Mouse (Mus musculus): ENCODE results near the gene Pcsk1n. TPM values are rescaled to one million over a fixed set of nuclear protein-coding genes. Genes with fewer than 3 reads are reported as not detected.

The Pcsk1n gene
- total RNA-seq, 2 experiments from 2014 or later: not detected

- TF ChIP-seq CTCF (IDR thresholded peaks at IDR 0.05): no peak
- Histone ChIP-seq H3K27ac (no peak overlapping the region), H3K4me3 (no peak overlapping the region)
- intact Hi-C loops (cut with DNase I): no loop called here
- DNase-seq: no peak
Measured at GRCm38 (mm10) chrX:7958868-7959267, 39.2 kb downstream of the Pcsk1n start.

GRCm38 (mm10) chrX:7963829-7964626 is 44.4 kb downstream of the Pcsk1n start:
- intact Hi-C loops (cut with DNase I): no loop called here
- no peak for TF ChIP-seq CTCF (IDR thresholded peaks at IDR 0.05)
- no peak overlapping the region for H3K27ac ChIP-seq
- no peak for DNase-seq
- H3K4me3 ChIP-seq: no peak overlapping the region

- TF ChIP-seq CTCF (IDR thresholded peaks at IDR 0.05): no peak
- intact Hi-C loops (cut with DNase I): no loop called here
- DNase-seq: no peak
- H3K27ac ChIP-seq: no peak overlapping the region
- H3K4me3 ChIP-seq: no peak overlapping the region
Measured at GRCm38 (mm10) chrX:7966161-7966560, 46.5 kb downstream of the Pcsk1n start.

GRCm38 (mm10) chrX:7967596-7968201 is 48.1 kb downstream of the Pcsk1n start:
- no peak for TF ChIP-seq CTCF (IDR thresholded peaks at IDR 0.05)
- no peak overlapping the region for H3K27ac ChIP-seq
- intact Hi-C loops (cut with DNase I): no loop called here
- no peak overlapping the region for H3K4me3 ChIP-seq
- DNase-seq: no peak

- intact Hi-C loops (cut with DNase I): no loop called here
- TF ChIP-seq CTCF (IDR thresholded peaks at IDR 0.05): no peak
Measured at GRCm38 (mm10) chrX:7968226-7968625, 48.6 kb downstream of the Pcsk1n start.

GRCm38 (mm10) chrX:7968899-7969298 is 49.3 kb downstream of the Pcsk1n start:
- no peak overlapping the region for H3K27ac ChIP-seq
- H3K4me3 ChIP-seq: no peak overlapping the region
- intact Hi-C loops (cut with DNase I): no loop called here
- no peak for TF ChIP-seq CTCF (IDR thresholded peaks at IDR 0.05)
- DNase-seq: no peak

More at GRCm38 (mm10) chrX:7968226-7968625, 48.6 kb downstream of the Pcsk1n start:
- no peak for DNase-seq
- Histone ChIP-seq H3K4me3 (no peak overlapping the region), H3K27ac (no peak overlapping the region)

- intact Hi-C loops (cut with DNase I): no loop called here
- no peak for DNase-seq
- Histone ChIP-seq H3K27ac (no peak overlapping the region), H3K4me3 (no peak overlapping the region)
- no peak for TF ChIP-seq CTCF (IDR thresholded peaks at IDR 0.05)
Measured at GRCm38 (mm10) chrX:7971292-7971691, 51.7 kb downstream of the Pcsk1n start.

Other genes starting within 250 kb of the Pcsk1n start
- gene Plp2, start 248.4 kb upstream of the Pcsk1n start, total RNA-seq (2021): 10 to 100 TPM; 23.8 to 42.7 TPM
- gene Magix, start 238.6 kb upstream of the Pcsk1n start, total RNA-seq (2021): 10 to 100 TPM; 21.0 to 31.0 TPM
- gene Gpkow, start 222.7 kb upstream of the Pcsk1n start, total RNA-seq (2021): 10 to 100 TPM; 12.5 to 15.3 TPM
- gene Wdr45, start 205.5 kb upstream of the Pcsk1n start, total RNA-seq (2021): 10 to 100 TPM; 31.1 to 37.6 TPM
- gene Gm45208, start 197.6 kb upstream of the Pcsk1n start, total RNA-seq (2021): not detected
- 1 to 10 TPM; 3.3 to 6.7 TPM for gene Praf2, start 191.4 kb upstream of the Pcsk1n start, total RNA-seq (2021)
- gene Ccdc120, start 168.9 kb upstream of the Pcsk1n start, total RNA-seq (2021): under 1 TPM; 0.28 to 0.75 TPM
- gene Tfe3, start 157.3 kb upstream of the Pcsk1n start, total RNA-seq (2021): 10 to 100 TPM; 10.9 to 11.1 TPM
- gene Gripap1, start 130.1 kb upstream of the Pcsk1n start, total RNA-seq (2021): 10 to 100 TPM; 16.7 to 22.8 TPM
- under 1 TPM; 0.15 to 0.22 TPM for gene Kcnd1, start 97.5 kb upstream of the Pcsk1n start, total RNA-seq (2021)
- 10 to 100 TPM; 15.6 to 19.1 TPM for gene Otud5, start 78.5 kb upstream of the Pcsk1n start, total RNA-seq (2021)
- 1 to 10 TPM; 1.9 to 2.0 TPM for gene Pim2, start 41.6 kb upstream of the Pcsk1n start, total RNA-seq (2021)
- gene Slc35a2, start 35.8 kb upstream of the Pcsk1n start, total RNA-seq (2021): 10 to 100 TPM in 1 of 2 experiments, 1 to 10 TPM in 1; 8.8 to 10.9 TPM
- 10 to 100 TPM; 21.7 to 22.4 TPM for gene Pqbp1, start 20.6 kb upstream of the Pcsk1n start, total RNA-seq (2021)
- gene Timm17b, start 20.5 kb upstream of the Pcsk1n start, total RNA-seq (2021): 10 to 100 TPM; 41.4 to 45.5 TPM
- gene Gm10491, start 12.0 kb upstream of the Pcsk1n start, total RNA-seq (2021): not detected
- not detected for gene Gm10490, start 10.3 kb upstream of the Pcsk1n start, total RNA-seq (2021)
- not detected for gene Eras, start 8.8 kb downstream of the Pcsk1n start, total RNA-seq (2021)
- 1 to 10 TPM; 4.0 to 4.4 TPM for gene Hdac6, start 28.1 kb downstream of the Pcsk1n start, total RNA-seq (2021)
- not detected for gene Gata1, start 58.2 kb downstream of the Pcsk1n start, total RNA-seq (2021)
- not detected for gene Glod5, start 98.7 kb downstream of the Pcsk1n start, total RNA-seq (2021)
- 1 to 10 TPM; 4.3 to 5.0 TPM for gene Suv39h1, start 154.9 kb downstream of the Pcsk1n start, total RNA-seq (2021)
- under 1 TPM; 0.36 to 0.70 TPM for gene Was, start 170.7 kb downstream of the Pcsk1n start, total RNA-seq (2021)
- 1 to 10 TPM; 9.1 to 9.4 TPM for gene Wdr13, start 213.1 kb downstream of the Pcsk1n start, total RNA-seq (2021)
- gene Rbm3, start 226.1 kb downstream of the Pcsk1n start, total RNA-seq (2021): 10 to 100 TPM; 33.9 to 82.1 TPM